Mouse (Mus musculus) lung, postnatal 0 days (tissue): ENCODE results near the gene Spef2. TPM values are rescaled to one million over a fixed set of nuclear protein-coding genes. Genes with fewer than 3 reads are reported as not detected.
"Not testable (repeated sequence)": the region's sequence is repeated elsewhere in the genome, so short reads cannot be mapped to it uniquely, and the experiment has no call there.

Experiments
- ATAC-seq: fragments of 200-750 bp; cut with Nextera tagmentation; 2 replicates; pipeline ENCODE4 v1.8.0; 2017; ENCODE audit warnings: moderate library complexity
- DNase-seq: peaks from one replicate; pipeline ENCODE4 v3.0.0-alpha.2; 2016; ENCODE audit warnings: low spot score
- H3K27ac ChIP-seq: fragments of 300-500 bp; sonication (generic); 2 replicates; pipeline ENCODE4 v1.5.1; 2014; ENCODE audit warnings: antibody characterized with exemption, mild to moderate bottlenecking, low read length, mixed read lengths
- H3K27me3 ChIP-seq: fragments of 300-500 bp; sonication (generic); replicated peaks from 2 replicates; pipeline ENCODE4 v1.6.1; 2014; ENCODE audit warnings: low read length, mixed read lengths; ENCODE audit not compliant: insufficient read depth
- H3K36me3 ChIP-seq: fragments of 300-500 bp; sonication (generic); 2 replicates; pipeline ENCODE4 v1.6.1; 2014; ENCODE audit warnings: low read length, mixed read lengths; ENCODE audit not compliant: insufficient read depth
- H3K4me1 ChIP-seq: fragments of 300-500 bp; sonication (generic); 2 replicates; pipeline ENCODE4 v1.6.1; 2014; ENCODE audit warnings: antibody characterized with exemption, low read depth, low read length, mixed read lengths; ENCODE audit not compliant: insufficient read depth
- H3K4me2 ChIP-seq: fragments of 300-500 bp; sonication (generic); replicated peaks from 2 replicates; pipeline ENCODE4 v1.6.1; 2014; ENCODE audit warnings: low read depth, mild to moderate bottlenecking, low read length, moderate library complexity, mixed read lengths
- H3K4me3 ChIP-seq: fragments of 300-500 bp; sonication (generic); 2 replicates; pipeline ENCODE4 v1.5.1; 2014; ENCODE audit warnings: low read depth, low read length
- H3K9ac ChIP-seq: fragments of 300-500 bp; sonication (generic); replicated peaks from 2 replicates; pipeline ENCODE4 v1.6.1; 2014; ENCODE audit warnings: low read depth, mild to moderate bottlenecking
- H3K9me3 ChIP-seq: fragments of 300-500 bp; sonication (generic); 2 replicates; pipeline ENCODE4 v1.6.1; 2016; ENCODE audit warnings: low read length, mixed read lengths
- CTCF ChIP-seq: IDR thresholded peaks from 2 replicates; pipeline ENCODE4 v1.5.1; 2016; ENCODE audit warnings: antibody characterized with exemption, mild to moderate bottlenecking
- EP300 ChIP-seq: IDR thresholded peaks from 2 replicates; pipeline ENCODE4 v1.6.1; 2016; ENCODE audit warnings: antibody characterized with exemption, mild to moderate bottlenecking, control low read depth
- whole genome bisulfite sequencing: fragments of 180-500 bp; shearing (Covaris S2); extraction: QIAGEN DNeasy Blood & Tissue Kit; methylation state at CpG from one replicate; pipeline ENCODE4 v1.1.7; 2014; 5-methylcytosine and 5-hydroxymethylcytosine counted together
- polyA plus RNA-seq: library from polyadenylated mRNA; unstranded; fragments of >200 nt; fragmentation: Nextera tagmentation; extraction: Ambion mirVana; gene quantifications from 2 replicates; pipeline ENCODE4 v1.2.1, GENCODE M21; 2015

Spef2 gene
- polyA plus RNA-seq, 1 experiment from 2014 or later: 2.4 TPM

DNA sequence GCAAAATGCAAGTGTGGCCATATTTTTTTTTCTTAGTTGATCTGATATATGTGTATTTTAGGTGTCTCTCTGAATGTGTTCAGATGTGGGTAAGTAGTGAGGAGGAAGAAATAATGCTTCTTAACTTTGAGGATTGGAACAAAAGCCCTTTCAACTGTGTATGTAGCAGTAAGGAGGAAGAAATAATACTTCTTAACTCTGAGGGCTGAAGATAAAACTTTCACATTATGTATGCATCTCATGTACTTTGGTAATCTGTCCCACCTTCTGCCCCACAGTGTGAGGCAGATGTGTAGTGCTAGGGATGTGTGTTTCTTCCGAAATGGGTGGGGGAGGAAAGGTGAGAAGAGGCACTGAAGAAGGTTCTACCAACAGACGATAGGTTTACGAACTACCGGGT lies 181.4 kb downstream of the Spef2 start:
- no peak overlapping the region for H3K9ac ChIP-seq
- H3K9me3 ChIP-seq: no peaks in the 10 kb centered on the region
- 77% methylated on average over 4 of the region's 4 CpGs for WGBS
- H3K4me2 ChIP-seq: no peak overlapping the region
- no peak overlapping the region for H3K4me3 ChIP-seq
- DNase-seq (no peak), ATAC-seq (no peak)
- H3K4me1 ChIP-seq: no peaks in the 10 kb centered on the region
- no peaks in the 10 kb centered on the region for H3K27me3 ChIP-seq
- TF ChIP-seq EP300 (no peak), CTCF (no peak)
- H3K36me3 ChIP-seq: no peaks in the 10 kb centered on the region
- no peak overlapping the region for H3K27ac ChIP-seq

- H3K4me2 ChIP-seq: no peak overlapping the region
- H3K27ac ChIP-seq: no peak overlapping the region
- no peaks in the 10 kb centered on the region for H3K36me3 ChIP-seq
- ATAC-seq: no peak
- H3K4me1 ChIP-seq: no peaks in the 10 kb centered on the region
- TF ChIP-seq EP300: no peak
- TF ChIP-seq CTCF: no peak
- 55% methylated on average over 6 of the region's 6 CpGs for WGBS
- peak; percentile 41 for DNase-seq
- H3K4me3 ChIP-seq: no peak overlapping the region
- H3K9ac ChIP-seq: no peak overlapping the region
- no peaks in the 10 kb centered on the region for H3K27me3 ChIP-seq
- no peaks in the 10 kb centered on the region for H3K9me3 ChIP-seq
Observed at GRCm38 (mm10) chr15:9565396-9565795, 183.3 kb downstream of the Spef2 start.

- DNase-seq: no peak
- Histone ChIP-seq H3K9me3 (no peaks in the 10 kb centered on the region), H3K4me2 (no peak overlapping the region), H3K27ac (no peak overlapping the region), H3K36me3 (no peaks in the 10 kb centered on the region), H3K9ac (no peak overlapping the region), H3K4me1 (no peaks in the 10 kb centered on the region), H3K4me3 (no peak overlapping the region), H3K27me3 (no peaks in the 10 kb centered on the region)
- TF ChIP-seq EP300 (no peak), CTCF (no peak)
- WGBS: 54% methylated on average over 3 of the region's 3 CpGs
- no peak for ATAC-seq
Observed at GRCm38 (mm10) chr15:9564156-9564555, 184.5 kb downstream of the Spef2 start.

- ATAC-seq, H3K4me1 ChIP-seq, DNase-seq, H3K9me3 ChIP-seq, H3K4me3 ChIP-seq, H3K4me2 ChIP-seq, H3K27ac ChIP-seq, H3K9ac ChIP-seq, H3K27me3 ChIP-seq, H3K36me3 ChIP-seq: not testable (repeated sequence)
- WGBS: 90% methylated on average over 13 of the region's 15 CpGs
Observed at GRCm38 (mm10) chr15:9557264-9557663, 191.4 kb downstream of the Spef2 start.

DNA sequence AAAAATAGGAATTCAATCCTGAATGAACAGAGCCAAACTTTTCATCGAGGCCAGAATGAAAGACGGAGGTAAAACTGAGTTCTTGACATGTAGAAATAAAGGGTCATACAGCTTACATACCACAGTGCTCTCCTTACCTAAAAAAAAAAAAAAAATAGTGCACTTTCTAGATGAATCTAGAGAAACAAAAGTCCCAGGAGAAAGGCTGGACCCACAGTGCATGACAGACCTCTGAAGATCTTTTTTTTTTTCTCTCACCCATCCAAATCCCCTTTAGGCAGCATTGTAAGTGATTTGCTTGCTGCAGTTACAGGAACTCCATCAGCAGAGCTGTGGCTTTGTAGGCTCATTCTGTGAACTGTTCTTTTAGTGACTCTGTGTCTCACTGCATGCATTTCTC lies 199.7 kb downstream of the Spef2 start:
- H3K27ac ChIP-seq: no peak overlapping the region
- no peaks in the 10 kb centered on the region for H3K36me3 ChIP-seq
- DNase-seq (no peak), ATAC-seq (no peak)
- H3K9ac ChIP-seq: no peak overlapping the region
- TF ChIP-seq EP300: no peak
- no peaks in the 10 kb centered on the region for H3K27me3 ChIP-seq
- H3K9me3 ChIP-seq: no peaks in the 10 kb centered on the region
- H3K4me2 ChIP-seq: no peak overlapping the region
- no peak overlapping the region for H3K4me3 ChIP-seq
- WGBS: 81% methylated on average over 2 of the region's 2 CpGs
- no peaks in the 10 kb centered on the region for H3K4me1 ChIP-seq

DNA sequence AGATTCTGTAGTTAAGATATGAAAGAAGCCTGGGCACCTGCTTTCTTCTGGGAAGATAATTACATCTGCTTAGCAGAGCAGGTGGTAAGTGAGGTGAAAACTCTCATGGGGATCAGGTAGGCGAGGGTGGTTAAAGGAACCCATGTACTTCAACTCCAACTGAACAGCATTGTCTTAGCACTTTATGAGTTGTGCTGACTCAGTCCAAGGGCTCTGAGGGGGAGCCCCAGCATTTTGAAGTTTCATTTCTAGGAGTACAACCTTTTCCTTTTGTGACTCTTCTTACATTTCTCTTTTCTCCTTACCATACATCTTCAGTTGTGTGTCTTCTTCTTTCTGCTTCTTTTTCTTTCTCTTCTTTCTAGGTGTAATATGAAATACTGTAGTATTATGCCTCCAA lies 213.5 kb downstream of the Spef2 start:
- no peak for ATAC-seq
- TF ChIP-seq EP300: no peak
- TF ChIP-seq CTCF: no peak
- Histone ChIP-seq H3K4me1 (no peaks in the 10 kb centered on the region), H3K9me3 (no peaks in the 10 kb centered on the region), H3K27me3 (no peaks in the 10 kb centered on the region), H3K27ac (no peak overlapping the region), H3K9ac (no peak overlapping the region), H3K36me3 (no peaks in the 10 kb centered on the region), H3K4me2 (no peak overlapping the region), H3K4me3 (no peak overlapping the region)
- DNase-seq: no peak
- 61% methylated on average over 1 of the region's 1 CpGs for WGBS

DNA sequence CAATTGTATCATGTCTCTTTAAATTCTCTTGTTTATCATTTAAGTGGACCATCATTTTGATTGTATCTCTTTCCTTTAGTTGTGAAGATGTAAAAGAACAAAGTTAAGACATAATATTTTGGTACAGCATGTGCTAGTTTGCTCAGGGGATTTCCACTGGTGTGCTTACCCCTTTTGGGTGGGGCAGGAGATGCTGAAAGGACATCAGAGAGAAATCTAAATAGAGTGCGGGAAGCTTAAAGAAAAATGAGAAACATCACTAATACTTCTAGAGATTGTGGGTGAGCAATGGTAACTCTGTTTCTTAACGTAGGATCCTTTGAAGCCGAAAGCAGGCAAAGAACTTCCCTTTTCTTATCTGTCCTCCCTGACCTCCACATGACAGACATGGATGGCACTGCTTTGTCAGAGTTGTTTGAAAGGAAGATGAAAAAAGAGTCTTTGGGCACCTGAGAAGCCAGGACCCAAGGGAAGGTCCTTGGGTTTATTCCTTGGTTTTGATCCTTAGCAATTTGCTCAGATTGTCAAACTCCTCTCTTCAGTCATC lies 215.2 kb downstream of the Spef2 start:
- Histone ChIP-seq H3K4me3 (no peak overlapping the region), H3K4me2 (no peak overlapping the region), H3K9ac (no peak overlapping the region), H3K4me1 (no peaks in the 10 kb centered on the region), H3K27me3 (no peaks in the 10 kb centered on the region), H3K36me3 (no peaks in the 10 kb centered on the region), H3K9me3 (no peaks in the 10 kb centered on the region), H3K27ac (no peak overlapping the region)
- DNase-seq (no peak), ATAC-seq (no peak)
- 54% methylated on average over 3 of the region's 3 CpGs for WGBS
- no peak for TF ChIP-seq CTCF
- no peak for TF ChIP-seq EP300
